Mouse (Mus musculus) ES-Bruce4 (cell line): ENCODE results near the gene Ccz1. TPM values are rescaled to one million over a fixed set of nuclear protein-coding genes. Genes with fewer than 3 reads are reported as not detected.

Source experiments
- H3K27ac ChIP-seq: 2 replicates; pipeline ENCODE4 v1.5.1; 2012; ENCODE audit warnings: low read length, inconsistent platforms; ENCODE audit not compliant: insufficient read depth
- H3K27me3 ChIP-seq: 2 replicates; pipeline ENCODE4 v1.6.1; 2012; ENCODE audit warnings: mild to moderate bottlenecking, low read length, inconsistent platforms; ENCODE audit not compliant: control insufficient read depth, poor library complexity, insufficient read depth, severe bottlenecking
- H3K36me3 ChIP-seq: 2 replicates; pipeline ENCODE4 v1.6.1; 2012; ENCODE audit warnings: inconsistent platforms, mild to moderate bottlenecking, low read length, moderate library complexity; ENCODE audit not compliant: control insufficient read depth, poor library complexity, insufficient read depth, severe bottlenecking
- H3K4me1 ChIP-seq: one replicate; pipeline ENCODE4 v1.8.1; 2011; ENCODE audit warnings: low read length; ENCODE audit not compliant: control insufficient read depth, insufficient read depth
- H3K4me3 ChIP-seq: 2 replicates; pipeline ENCODE4 v1.5.1; 2011; ENCODE audit warnings: low read depth, mild to moderate bottlenecking, low read length
- H3K9ac ChIP-seq: 2 replicates; pipeline ENCODE4 v1.6.1; 2012; ENCODE audit warnings: low read depth, mild to moderate bottlenecking, inconsistent platforms; ENCODE audit not compliant: poor library complexity, severe bottlenecking
- H3K9me3 ChIP-seq: replicated peaks from 2 replicates; pipeline ENCODE4 v1.6.1; 2012; ENCODE audit warnings: mild to moderate bottlenecking, low read length, inconsistent platforms; ENCODE audit not compliant: control insufficient read depth, poor library complexity, insufficient read depth, severe bottlenecking
- CTCF ChIP-seq: IDR thresholded peaks from one replicate; pipeline ENCODE4 v1.8.1; 2011; ENCODE audit warnings: low read depth, low read length
- EP300 ChIP-seq: IDR thresholded peaks from 2 replicates; pipeline ENCODE4 v1.6.1; 2011; ENCODE audit warnings: low read depth, low read length; ENCODE audit not compliant: insufficient read depth
- POLR2A ChIP-seq: IDR thresholded peaks from one replicate; pipeline ENCODE4 v1.8.1; 2011; ENCODE audit warnings: low read length; ENCODE audit not compliant: insufficient read depth
- polyA plus RNA-seq: library from polyadenylated mRNA; stranded (reverse); fragments of >200 nt; gene quantifications from 2 replicates; pipeline ENCODE4 v1.2.4, GENCODE M21; 2011; ENCODE audit warnings: low read depth; ENCODE audit not compliant: missing spikeins, insufficient read depth, insufficient read length

The Ccz1 gene
- polyA plus RNA-seq, result 67.4 and 69.5 TPM in 2 replicates

- H3K36me3 ChIP-seq, result peaks cover 24% of the 10 kb centered on the region
Measured at GRCm38 (mm10) chr5:144014551-144015311, at the start of gene Ccz1. Gene Ccz1, minus strand, starts transcription at chr5:144014877.

GRCm38 (mm10) chr5:144064093-144064492 lies 49.4 kb upstream of the Ccz1 start:
- H3K36me3 ChIP-seq, result no peaks in the 10 kb centered on the region
- H3K9ac ChIP-seq, result no peak overlapping the region
- no peaks in the 10 kb centered on the region for H3K4me1 ChIP-seq
- H3K27ac ChIP-seq, result no peak overlapping the region
- no peaks in the 10 kb centered on the region for H3K9me3 ChIP-seq
- H3K4me3 ChIP-seq, result no peak overlapping the region
- TF ChIP-seq EP300, result no peak
- no peak for TF ChIP-seq CTCF
- TF ChIP-seq POLR2A, result no peak
- H3K27me3 ChIP-seq, result no peaks in the 10 kb centered on the region

More at GRCm38 (mm10) chr5:144014551-144015311, at the start of gene Ccz1:
- Histone ChIP-seq H3K27me3 (no peaks in the 10 kb centered on the region), H3K9me3 (no peaks in the 10 kb centered on the region), H3K9ac (peak within 1 kb of the TSS; percentile 94), H3K27ac (peak within 1 kb of the TSS; percentile 55; the same call in 1 of the 2 replicates), H3K4me3 (peak within 1 kb of the TSS; percentile 96), H3K4me1 (no peaks in the 10 kb centered on the region)
- TF ChIP-seq POLR2A, result no peak
- no peak for TF ChIP-seq EP300
- no peak for TF ChIP-seq CTCF

- TF ChIP-seq EP300 (no peak), POLR2A (no peak), CTCF (no peak)
- no peaks in the 10 kb centered on the region for H3K36me3 ChIP-seq
- no peaks in the 10 kb centered on the region for H3K4me1 ChIP-seq
- no peaks in the 10 kb centered on the region for H3K27me3 ChIP-seq
- H3K27ac ChIP-seq, result no peak overlapping the region
- no peaks in the 10 kb centered on the region for H3K9me3 ChIP-seq
- no peak overlapping the region for H3K9ac ChIP-seq
- H3K4me3 ChIP-seq, result no peak overlapping the region
Measured at GRCm38 (mm10) chr5:144054340-144054739, 39.7 kb upstream of the Ccz1 start.

GRCm38 (mm10) chr5:144053450-144053849 lies 38.8 kb upstream of the Ccz1 start:
- H3K27ac ChIP-seq, result no peak overlapping the region
- H3K9me3 ChIP-seq, result no peaks in the 10 kb centered on the region
- H3K36me3 ChIP-seq, result no peaks in the 10 kb centered on the region
- H3K4me1 ChIP-seq, result no peaks in the 10 kb centered on the region
- no peak overlapping the region for H3K4me3 ChIP-seq
- H3K27me3 ChIP-seq, result no peaks in the 10 kb centered on the region
- TF ChIP-seq POLR2A (no peak), CTCF (no peak), EP300 (no peak)
- no peak overlapping the region for H3K9ac ChIP-seq

GRCm38 (mm10) chr5:144051268-144051667 lies 36.6 kb upstream of the Ccz1 start:
- Histone ChIP-seq H3K36me3 (no peaks in the 10 kb centered on the region), H3K27me3 (no peaks in the 10 kb centered on the region), H3K9ac (no peak overlapping the region), H3K4me3 (no peak overlapping the region), H3K4me1 (peaks cover 2% of the 10 kb centered on the region), H3K9me3 (no peaks in the 10 kb centered on the region), H3K27ac (no peak overlapping the region)
- no peak for TF ChIP-seq POLR2A
- peak; percentile 77 for TF ChIP-seq CTCF

- no peaks in the 10 kb centered on the region for H3K27me3 ChIP-seq
- no peak overlapping the region for H3K4me3 ChIP-seq
- H3K9me3 ChIP-seq, result no peaks in the 10 kb centered on the region
- H3K36me3 ChIP-seq, result no peaks in the 10 kb centered on the region
- TF ChIP-seq EP300 (no peak), POLR2A (no peak)
- no peak overlapping the region for H3K27ac ChIP-seq
- H3K9ac ChIP-seq, result no peak overlapping the region
- H3K4me1 ChIP-seq, result peaks cover 2% of the 10 kb centered on the region
Measured at GRCm38 (mm10) chr5:144049881-144050280, 35.2 kb upstream of the Ccz1 start.
